Mouse (Mus musculus) frontal cortex, postnatal 10 days (tissue): Measurements from ENCODE around the gene Noxo1.
"Not testable (repeated sequence)": the region's sequence is repeated elsewhere in the genome, so short reads cannot be mapped to it uniquely, and the experiment has no call there.

Experiments used
- DNase-seq, 2 experiments: peaks; one replicate each; pipeline ENCODE4 v3.0.0; 2022; ENCODE audit warnings: low spot score in 2 of 2, mixed read lengths in 1 of 2

The Noxo1 gene

DNA sequence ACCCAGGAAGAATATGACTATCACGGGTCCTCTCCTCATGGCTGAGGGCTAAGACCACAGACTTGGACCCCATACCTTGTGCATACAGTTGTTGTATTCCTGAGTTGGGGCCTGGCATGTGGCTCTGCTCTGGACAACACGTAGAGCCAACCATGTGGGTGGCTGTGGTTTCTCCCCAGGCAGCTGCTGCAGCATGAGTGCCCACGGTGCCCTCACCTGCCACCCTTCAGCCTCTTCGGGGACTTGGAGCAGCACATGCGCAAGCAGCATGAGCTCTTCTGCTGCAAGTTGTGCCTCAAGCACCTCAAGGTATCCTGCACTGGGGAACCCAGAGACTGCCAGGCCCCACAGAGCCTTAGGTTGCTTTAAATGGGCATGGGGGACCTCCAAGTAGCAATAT, 19.2 kb upstream of the Noxo1 start:
- no peak for DNase-seq

DNA sequence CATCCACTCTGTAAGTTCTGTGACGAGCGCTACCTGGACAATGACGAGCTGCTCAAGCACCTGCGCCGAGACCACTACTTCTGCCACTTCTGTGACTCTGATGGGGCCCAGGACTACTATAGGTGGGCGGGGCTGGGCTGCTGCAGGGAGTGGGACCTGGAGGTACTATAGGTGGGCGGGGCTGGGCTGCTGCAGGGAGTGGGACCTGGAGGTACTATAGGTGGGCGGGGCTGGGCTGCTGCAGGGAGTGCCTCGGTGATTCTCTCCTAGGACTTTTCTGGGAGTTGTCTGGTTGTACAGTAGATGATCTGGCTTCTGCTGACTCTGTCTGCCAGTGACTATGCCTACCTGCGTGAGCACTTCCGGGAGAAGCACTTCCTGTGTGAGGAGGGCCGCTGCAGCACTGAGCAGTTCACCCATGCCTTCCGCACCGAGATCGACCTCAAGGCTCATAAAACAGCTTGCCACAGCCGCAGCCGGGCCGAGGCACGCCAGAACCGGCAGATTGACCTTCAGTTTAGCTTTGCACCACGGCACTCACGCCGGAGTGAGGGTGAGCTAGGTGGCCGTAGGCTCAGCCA, 18.4 kb upstream of the Noxo1 start:
- DNase-seq = no peak

DNA sequence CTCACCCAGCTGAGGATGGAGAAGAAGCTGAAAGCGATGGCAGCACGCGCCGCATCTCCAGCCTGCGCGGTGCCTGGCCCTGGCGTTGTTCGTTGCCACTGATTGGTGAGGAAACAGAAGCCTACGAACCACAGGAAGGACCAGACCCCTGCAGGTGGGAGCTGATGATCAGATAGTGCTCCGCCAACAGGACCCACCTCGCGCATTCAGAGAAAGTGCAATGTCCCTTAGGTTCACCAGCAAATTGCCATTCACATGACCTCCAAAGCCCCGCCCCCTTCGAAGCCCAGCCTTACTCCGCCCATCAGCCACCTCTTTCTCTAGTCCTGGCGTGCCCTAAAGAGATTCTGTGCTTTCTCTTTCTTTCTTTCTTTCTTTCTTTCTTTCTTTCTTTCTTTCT, 9.5 kb upstream of the Noxo1 start:
- DNase-seq = no peak

GRCm38 (mm10) chr17:24687146-24687595, 8.9 kb upstream of the Noxo1 start:
- no peak for DNase-seq

- DNase-seq = no peak
Measured at GRCm38 (mm10) chr17:24687599-24687998, 8.4 kb upstream of the Noxo1 start.

DNA sequence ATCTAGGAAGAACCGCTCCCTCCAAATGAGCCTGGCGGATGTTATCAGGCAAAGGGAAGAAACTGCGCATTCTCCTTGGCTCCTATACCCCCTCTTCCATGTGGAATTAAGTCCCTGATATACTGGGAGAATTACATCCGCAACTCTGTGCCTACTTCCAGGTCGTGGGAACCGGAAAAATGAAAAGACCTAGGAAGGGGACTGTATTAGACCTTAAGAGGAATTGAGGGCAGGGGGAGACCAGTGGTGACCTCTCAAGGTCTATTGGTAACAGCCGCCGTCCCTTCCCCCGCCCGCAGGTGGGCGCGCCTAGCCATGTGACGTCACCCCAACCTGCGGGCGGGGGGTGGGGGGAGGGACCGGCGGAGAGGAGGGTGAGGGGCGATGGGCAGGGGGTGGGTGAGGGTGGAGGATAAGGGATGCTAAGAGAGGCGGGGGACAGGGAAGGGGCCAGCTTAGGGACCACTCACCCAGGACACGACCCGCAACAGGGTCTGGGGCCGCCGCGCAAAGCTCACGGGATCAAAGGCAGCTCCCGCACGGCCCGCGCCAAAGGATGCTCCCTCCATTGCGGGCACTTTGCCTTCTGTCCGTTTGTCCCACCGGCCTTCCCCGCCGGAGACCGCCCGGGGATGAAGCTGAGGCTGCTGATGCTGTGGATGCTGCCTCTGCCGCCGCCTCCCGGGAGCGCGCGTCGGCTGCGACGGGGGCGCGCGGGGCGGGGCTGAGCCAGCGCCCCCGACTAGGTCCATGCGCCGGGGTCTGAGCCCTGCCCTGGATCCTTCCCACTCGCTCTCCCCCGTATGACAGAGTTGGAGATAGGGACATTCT, 6.6 kb upstream of the Noxo1 start, which contains the start of gene Syngr3:
Gene Syngr3, minus strand, starts transcription at position 705 of the 831 bp plus-strand sequence.
- peak in 1 of 2 experiments; percentile 53 for DNase-seq

- no peak for DNase-seq
Measured at GRCm38 (mm10) chr17:24692385-24692784, 3.6 kb upstream of the Noxo1 start.

DNA sequence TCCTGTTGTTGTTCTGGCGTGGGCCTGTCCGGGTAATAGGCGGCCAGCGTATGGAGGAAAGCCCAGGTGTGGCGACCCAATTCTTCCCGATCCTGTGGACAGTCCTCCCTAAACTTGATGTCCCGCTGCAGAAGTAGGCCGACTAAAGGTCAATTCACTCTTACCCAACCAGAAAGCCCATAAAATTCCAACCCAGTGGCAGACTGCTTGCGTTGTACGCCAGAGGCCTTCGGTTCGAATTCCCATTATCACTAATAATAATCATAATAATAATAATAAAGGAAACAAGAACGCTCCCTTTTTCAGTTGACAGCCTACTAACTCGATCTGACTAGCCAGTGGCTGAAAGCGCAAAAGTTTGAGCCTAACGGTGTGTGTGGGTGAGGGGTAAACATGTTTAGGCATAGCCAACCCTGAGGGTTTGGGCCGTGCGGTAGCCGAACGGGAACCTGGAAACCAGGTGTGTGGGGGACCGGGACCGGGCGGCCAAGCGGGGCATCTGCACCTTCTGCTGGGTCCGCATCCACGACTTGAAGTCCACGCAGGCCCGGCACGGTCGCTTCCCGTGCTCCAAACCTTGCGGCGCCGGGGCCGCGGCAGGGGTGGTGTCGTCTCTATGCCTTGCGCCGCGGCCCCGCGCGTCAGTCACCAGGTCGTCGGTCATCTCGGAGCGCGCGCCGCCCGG, 566 bp upstream of the Noxo1 start:
- DNase-seq = no peak

DNA sequence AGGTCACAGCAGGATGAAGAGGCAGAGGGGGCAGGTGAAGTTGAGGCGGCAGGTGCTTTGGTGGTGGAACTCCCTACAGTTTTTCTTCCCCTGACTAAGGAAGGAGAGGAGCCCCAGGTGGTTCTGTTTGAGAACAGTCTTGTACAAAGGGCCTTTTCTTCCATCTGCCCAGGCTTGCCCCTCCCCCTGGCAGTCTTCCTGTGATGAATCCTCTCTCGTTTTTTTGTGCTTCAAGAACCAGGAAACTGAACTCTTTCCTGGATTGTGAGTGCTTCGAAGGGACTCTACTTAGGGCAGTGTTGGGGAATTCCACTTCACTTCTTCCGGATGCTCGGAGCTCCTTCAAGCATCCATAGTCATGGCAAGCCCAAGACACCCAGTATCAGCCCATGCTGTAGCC, 2.0 kb downstream of the Noxo1 start:
- no peak for DNase-seq

- DNase-seq = no peak
Measured at GRCm38 (mm10) chr17:24698715-24699114, 2.7 kb downstream of the Noxo1 start.

DNA sequence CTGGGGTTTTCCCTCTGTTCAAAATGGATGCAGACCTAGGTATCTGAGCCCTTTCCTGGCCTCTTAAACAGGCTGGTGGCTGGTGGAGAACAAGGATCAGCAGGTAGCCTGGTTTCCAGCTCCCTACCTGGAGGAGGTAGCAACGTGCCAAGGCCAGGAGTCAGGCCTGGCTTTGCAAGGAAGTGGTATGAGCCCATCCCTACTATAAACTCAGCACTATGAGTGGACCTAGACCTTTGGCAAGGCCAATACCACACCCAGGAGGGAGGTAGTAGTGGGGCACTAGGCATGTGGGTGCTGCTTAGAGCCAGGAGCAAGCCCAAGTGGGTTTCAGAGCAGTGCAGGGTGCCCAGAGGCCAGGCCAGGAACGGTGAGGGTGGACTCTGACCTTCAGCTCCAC, 3.4 kb downstream of the Noxo1 start:
- DNase-seq = no peak

- DNase-seq = no peak
Measured at GRCm38 (mm10) chr17:24701251-24701650, 5.2 kb downstream of the Noxo1 start.

- DNase-seq = no peak
Measured at GRCm38 (mm10) chr17:24705821-24706220, 9.8 kb downstream of the Noxo1 start.

DNA sequence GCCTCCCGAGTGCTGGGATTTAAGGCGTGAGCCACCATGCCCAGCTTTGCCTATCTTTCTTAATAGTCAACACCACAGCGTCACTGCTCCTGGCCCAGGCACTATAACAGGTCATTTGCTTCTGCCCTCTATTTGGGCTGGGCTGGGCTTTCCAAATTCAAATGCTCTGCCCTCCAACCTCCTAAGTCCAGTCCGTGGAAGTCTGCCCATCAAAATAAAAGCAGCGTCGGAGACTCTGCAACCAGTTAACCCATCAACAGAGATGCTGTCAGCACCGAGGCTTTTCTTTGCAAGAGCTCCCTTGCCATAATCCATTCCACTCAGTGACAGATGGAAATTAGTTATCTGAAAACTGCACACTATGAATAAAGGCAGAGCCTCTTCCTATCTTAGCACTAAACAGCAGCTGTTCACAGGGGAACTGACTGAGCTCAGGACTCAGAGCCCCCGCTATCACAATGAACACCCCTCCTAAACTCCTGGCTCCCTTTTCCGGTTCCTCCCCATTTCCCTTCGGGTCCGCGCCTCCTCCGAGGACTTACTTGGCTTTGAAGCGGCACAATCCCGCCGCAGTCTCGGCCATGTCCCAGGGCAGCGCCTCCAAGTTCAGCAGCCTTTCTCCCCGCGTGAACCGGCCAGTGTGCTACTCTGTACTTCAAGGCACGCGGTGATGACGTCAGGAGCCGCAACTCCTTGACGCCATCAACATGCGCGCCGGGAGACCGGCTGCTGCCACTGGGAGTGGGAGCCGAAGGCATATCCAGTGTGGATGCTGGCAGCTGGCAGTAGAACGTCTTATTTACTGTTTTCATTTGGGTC, 11.2 kb downstream of the Noxo1 start, which contains the start of gene Tbl3:
Gene Tbl3, minus strand, starts transcription at position 679 of the 819 bp plus-strand sequence.
- DNase-seq = peak; percentile 88 to 94

GRCm38 (mm10) chr17:24707801-24708425, 11.9 kb downstream of the Noxo1 start:
- no peak for DNase-seq

- DNase-seq = no peak
Measured at GRCm38 (mm10) chr17:24708646-24709045, 12.6 kb downstream of the Noxo1 start.

- DNase-seq = no peak
Measured at GRCm38 (mm10) chr17:24715556-24715955, 19.5 kb downstream of the Noxo1 start.

- DNase-seq = peak in 1 of 2 experiments; percentile 5
Measured at GRCm38 (mm10) chr17:24716166-24716682, 20.2 kb downstream of the Noxo1 start.

GRCm38 (mm10) chr17:24717943-24718342, 21.9 kb downstream of the Noxo1 start, which contains the start of the genes Rnf151 and Rps2:
Rnf151 (minus strand) TSS chr17:24718063.
Rps2 (plus strand) TSS chr17:24718116.
- DNase-seq = peak in 1 of 2 experiments; percentile 5

DNA sequence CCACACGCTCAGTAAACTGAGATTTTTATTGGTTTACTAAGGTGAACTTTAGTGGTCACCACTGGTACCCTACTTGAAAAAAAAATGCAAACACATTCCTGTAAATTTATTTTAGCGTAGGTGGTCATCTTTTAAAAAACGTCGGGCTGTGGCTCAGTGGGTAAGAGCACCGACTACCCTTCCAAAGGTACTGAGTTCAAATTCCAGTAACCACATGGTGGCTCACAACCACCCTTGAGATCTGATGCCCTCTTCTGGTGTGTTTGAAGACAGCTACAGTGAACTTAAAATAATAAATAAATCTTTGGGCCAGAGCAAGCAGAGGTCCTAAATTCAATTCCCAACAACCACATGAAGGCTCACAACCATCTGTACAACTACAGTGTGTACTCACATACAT, 22.9 kb downstream of the Noxo1 start:
- not testable (repeated sequence) for DNase-seq
